Mouse (Mus musculus): Measurements from ENCODE around the gene Peak1.

Gene Peak1

DNA sequence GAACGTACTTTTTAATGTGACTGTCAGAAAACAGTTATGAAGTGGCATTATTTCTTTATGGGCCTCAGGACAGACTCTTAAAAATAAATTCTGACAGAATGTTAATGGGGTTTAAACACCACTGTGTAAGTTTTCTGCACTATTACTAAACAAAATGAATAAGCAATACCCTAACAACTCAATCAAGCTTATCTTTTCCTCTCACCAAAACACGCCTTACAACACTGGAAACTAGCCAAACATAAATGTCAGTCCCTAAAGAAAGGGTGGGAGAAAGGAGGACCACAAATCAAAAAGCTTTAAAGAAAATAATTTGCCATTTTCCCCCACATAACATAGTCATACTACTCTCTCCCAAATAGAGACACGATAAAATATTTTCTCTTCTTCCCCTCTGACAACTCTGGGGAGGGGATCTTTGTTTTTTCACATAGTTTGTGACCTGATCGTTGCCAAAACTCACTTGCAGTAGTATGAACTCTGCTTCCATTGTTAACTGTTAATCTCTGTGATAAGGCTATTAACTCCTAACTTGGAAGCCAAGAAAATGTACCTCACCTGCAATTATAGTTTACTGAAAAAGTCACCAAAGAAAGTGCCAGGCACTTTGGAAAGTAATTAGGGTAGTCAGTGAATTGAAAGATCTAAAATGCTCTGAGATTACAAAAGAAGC is 1.8 kb downstream of the Peak1 start:
- DNase-seq (ENCODE audit: low spot score) = no peak

DNA sequence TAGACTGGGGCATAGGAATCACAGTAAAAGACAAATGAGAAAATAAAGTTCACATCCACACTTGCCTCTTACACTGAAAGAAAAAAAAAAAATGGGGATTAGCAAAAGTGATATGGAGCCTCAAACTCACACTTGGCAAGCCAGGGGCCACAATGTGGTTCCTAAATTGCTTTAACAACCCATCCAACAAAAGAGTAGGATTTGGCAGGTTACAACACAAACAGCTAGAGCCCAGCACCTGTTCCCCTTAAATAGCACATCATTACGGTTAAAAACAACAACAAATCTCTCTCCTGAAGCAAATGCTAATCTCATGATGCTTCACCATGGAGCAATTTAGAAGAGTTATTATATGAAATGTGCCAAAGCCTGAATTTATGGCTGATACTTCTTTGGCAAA is 2.5 kb downstream of the Peak1 start:
- no peak for DNase-seq (ENCODE audit: low spot score)

DNA sequence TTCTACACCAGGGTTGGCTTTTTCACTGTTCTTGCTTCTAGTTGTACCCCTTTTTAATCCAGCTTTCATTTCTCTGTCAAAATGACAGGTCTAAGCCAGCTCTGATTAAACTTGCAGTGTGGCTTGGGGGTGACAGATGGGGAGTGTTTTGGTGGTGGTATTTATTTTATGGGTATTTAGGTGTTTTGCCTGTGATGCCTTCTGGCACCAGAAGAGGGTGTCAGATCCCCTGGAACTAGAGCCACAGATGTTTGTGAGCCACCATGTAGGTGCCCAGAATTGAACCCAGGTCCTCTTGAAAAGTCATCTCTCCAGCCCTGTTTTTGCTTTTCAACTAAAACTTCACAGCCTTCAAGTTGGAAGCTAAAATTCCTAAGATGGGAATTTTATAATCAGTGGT is 3.5 kb downstream of the Peak1 start:
- DNase-seq (ENCODE audit: low spot score) = no peak

GRCm38 (mm10) chr9:56412716-56413115 is 5.2 kb downstream of the Peak1 start:
- DNase-seq (ENCODE audit: low spot score) = no peak

GRCm38 (mm10) chr9:56409928-56410327 is 7.9 kb downstream of the Peak1 start:
- no peak for DNase-seq (ENCODE audit: low spot score)

GRCm38 (mm10) chr9:56404619-56405018 is 13.2 kb downstream of the Peak1 start:
- no peak for DNase-seq (ENCODE audit: low spot score)

- no peak for DNase-seq (ENCODE audit: low spot score)
Measured at GRCm38 (mm10) chr9:56396306-56396705, 21.6 kb downstream of the Peak1 start.

- no peak for DNase-seq (ENCODE audit: low spot score)
Measured at GRCm38 (mm10) chr9:56392857-56393256, 25.0 kb downstream of the Peak1 start.

GRCm38 (mm10) chr9:56382786-56383185 is 35.1 kb downstream of the Peak1 start:
- no peak for DNase-seq (ENCODE audit: low spot score)

DNA sequence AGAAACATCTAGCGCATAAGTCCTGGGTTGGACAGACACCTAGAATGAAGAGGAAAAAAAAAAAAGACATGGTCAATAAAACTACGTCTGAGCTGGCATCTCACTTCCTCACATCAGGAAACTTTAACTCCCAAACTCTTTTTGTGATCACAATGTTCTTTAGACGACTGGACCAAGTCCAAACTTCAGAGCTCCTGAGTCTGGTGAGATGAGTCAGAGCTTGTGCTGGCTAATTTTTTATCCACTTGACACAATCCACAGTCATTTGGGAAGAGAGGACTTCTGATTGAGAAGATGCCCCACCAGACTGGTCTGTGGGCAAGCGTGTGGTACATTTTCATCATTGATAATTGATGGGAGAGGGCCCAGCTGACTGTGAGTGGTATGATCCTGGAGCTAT is 43.5 kb downstream of the Peak1 start:
- peak; percentile 9 for DNase-seq (ENCODE audit: low spot score)

DNA sequence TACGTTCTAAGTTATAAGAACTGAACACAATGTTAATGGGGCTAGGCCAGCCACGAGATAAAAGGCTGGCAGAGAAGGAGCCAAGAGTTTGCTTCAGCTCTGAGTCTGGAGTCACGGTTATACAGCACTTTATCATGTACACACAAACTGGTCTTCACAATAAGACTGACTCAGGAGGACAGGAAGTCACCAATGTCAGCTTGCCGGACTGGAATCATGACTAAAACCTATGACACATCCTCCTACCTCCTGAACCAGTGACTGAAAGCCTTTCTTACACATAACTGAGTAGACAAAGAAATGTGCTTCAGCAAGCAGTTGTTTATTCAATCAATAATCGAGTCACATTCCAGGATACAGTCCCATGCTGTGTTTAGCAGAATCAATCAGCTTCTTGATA is 47.2 kb downstream of the Peak1 start:
- DNase-seq (ENCODE audit: low spot score) = no peak

- no peak for DNase-seq (ENCODE audit: low spot score)
Measured at GRCm38 (mm10) chr9:56368814-56369213, 49.1 kb downstream of the Peak1 start.

GRCm38 (mm10) chr9:56363306-56363705 is 54.6 kb downstream of the Peak1 start:
- DNase-seq (ENCODE audit: low spot score) = no peak

- no peak for DNase-seq (ENCODE audit: low spot score)
Measured at GRCm38 (mm10) chr9:56359261-56359660, 58.6 kb downstream of the Peak1 start.

DNA sequence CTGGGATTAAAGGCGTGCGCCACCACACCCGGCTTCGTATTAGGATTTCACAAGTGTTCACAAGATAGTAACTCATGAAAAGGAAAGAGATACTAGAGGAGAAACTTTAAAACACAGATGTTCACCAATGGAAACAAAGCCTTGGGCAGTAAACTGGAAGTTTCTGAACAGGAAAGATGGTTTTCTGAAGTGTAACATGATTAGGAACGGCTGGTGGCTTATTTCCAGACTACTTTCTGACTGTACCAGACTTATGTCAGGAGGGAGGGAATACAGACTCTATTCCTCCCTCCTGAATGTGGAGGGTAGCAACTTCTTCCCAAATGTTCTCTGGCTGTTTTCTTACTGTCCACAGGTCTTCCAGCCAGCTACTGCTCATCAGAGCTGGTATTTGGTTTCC is 62.7 kb downstream of the Peak1 start:
- DNase-seq (ENCODE audit: low spot score) = no peak

DNA sequence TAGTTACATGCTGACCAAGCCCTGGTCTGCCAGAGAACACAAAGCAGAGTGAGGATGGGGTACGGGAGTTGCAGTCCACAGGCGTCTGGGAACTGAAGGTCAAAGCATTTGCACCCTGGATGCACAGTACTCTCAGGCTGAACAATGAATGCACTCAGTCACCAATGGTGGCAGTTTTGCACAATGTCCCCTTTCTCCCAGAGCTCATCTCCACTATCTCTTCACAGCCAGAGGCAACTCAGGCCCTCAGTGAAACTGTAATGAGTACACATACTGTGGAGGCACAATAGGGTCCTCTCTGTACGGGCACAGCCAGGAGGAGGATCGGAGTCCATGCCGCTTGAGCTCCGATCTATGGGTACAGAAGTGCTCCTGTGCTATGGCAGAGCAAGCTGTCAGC is 71.5 kb downstream of the Peak1 start:
- peak; percentile 10 for DNase-seq (ENCODE audit: low spot score)

GRCm38 (mm10) chr9:56339426-56340195 is 78.3 kb downstream of the Peak1 start:
- no peak for DNase-seq (ENCODE audit: low spot score)

- no peak for DNase-seq (ENCODE audit: low spot score)
Measured at GRCm38 (mm10) chr9:56334363-56334762, 83.5 kb downstream of the Peak1 start.

GRCm38 (mm10) chr9:56332774-56333173 is 85.1 kb downstream of the Peak1 start:
- no peak for DNase-seq (ENCODE audit: low spot score)

GRCm38 (mm10) chr9:56326511-56327005 is 91.3 kb downstream of the Peak1 start:
- peak; percentile 9 for DNase-seq (ENCODE audit: low spot score)

- no peak for DNase-seq (ENCODE audit: low spot score)
Measured at GRCm38 (mm10) chr9:56325725-56326124, 92.1 kb downstream of the Peak1 start.

- DNase-seq (ENCODE audit: low spot score) = no peak
Measured at GRCm38 (mm10) chr9:56324576-56325355, 93.1 kb downstream of the Peak1 start.

DNA sequence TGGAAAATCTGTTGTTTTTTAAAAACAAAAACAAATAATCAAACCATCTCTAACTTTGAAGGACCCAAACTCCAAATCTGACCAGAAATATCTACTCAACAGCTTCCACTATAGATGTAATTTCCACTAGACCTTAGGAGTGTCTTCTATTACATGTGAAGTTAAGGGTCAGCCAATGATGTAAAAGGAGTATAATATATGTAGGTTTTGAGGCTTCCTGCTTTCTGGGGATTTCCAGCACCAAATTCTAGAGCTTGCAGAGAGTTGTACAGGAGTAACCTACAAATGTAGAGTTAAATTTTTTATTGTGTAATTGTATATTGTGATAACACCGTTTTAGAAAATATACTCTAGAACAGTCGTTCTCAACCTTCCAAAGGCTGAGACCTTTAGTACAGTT is 96.6 kb downstream of the Peak1 start:
- DNase-seq (ENCODE audit: low spot score) = no peak
